Mouse (Mus musculus) heart, embryonic 16.5 days (tissue): ENCODE data around the gene Cyp2d10. TPM values are rescaled to one million over a fixed set of nuclear protein-coding genes. Genes with fewer than 3 reads are reported as not detected.

ENCODE experiments used
- ATAC-seq: fragments of 200-750 bp; cut with Nextera tagmentation; replicated peaks from 2 replicates; pipeline ENCODE4 v1.8.0; 2017; ENCODE audit warnings: moderate number of reproducible peaks; ENCODE audit not compliant: insufficient read depth, low FRiP score; ENCODE audit errors: extremely low read depth
- H3K27ac ChIP-seq: fragments of 300-500 bp; sonication (generic); 2 replicates; pipeline ENCODE4 v1.5.1; 2014; ENCODE audit warnings: mild to moderate bottlenecking, low read length, control low read depth, moderate library complexity
- H3K27me3 ChIP-seq: fragments of 300-500 bp; sonication (generic); 2 replicates; pipeline ENCODE4 v1.6.1; 2014; ENCODE audit warnings: low read length, mixed read lengths; ENCODE audit not compliant: control insufficient read depth, insufficient read depth
- H3K36me3 ChIP-seq: fragments of 300-500 bp; sonication (generic); 2 replicates; pipeline ENCODE4 v1.6.1; 2014; ENCODE audit not compliant: control insufficient read depth, insufficient read depth
- H3K4me1 ChIP-seq: fragments of 300-500 bp; sonication (generic); 2 replicates; pipeline ENCODE4 v1.6.1; 2014; ENCODE audit warnings: low read length, mixed read lengths; ENCODE audit not compliant: control insufficient read depth, insufficient read depth
- H3K4me2 ChIP-seq: fragments of 300-500 bp; sonication (generic); 2 replicates; pipeline ENCODE4 v1.6.1; 2014; ENCODE audit warnings: low read depth, mild to moderate bottlenecking, control low read depth, low read length
- H3K4me3 ChIP-seq: fragments of 300-500 bp; sonication (generic); 2 replicates; pipeline ENCODE4 v1.5.1; 2014; ENCODE audit warnings: mild to moderate bottlenecking, control low read depth, low read length
- H3K9ac ChIP-seq: fragments of 300-500 bp; sonication (generic); 2 replicates; pipeline ENCODE4 v1.6.1; 2014; ENCODE audit warnings: low read length, control low read depth
- H3K9me3 ChIP-seq: fragments of 300-500 bp; sonication (generic); replicated peaks from 2 replicates; pipeline ENCODE4 v1.6.1; 2016; ENCODE audit warnings: low read length; ENCODE audit not compliant: control insufficient read depth
- WGBS: fragments of 180-500 bp; shearing (Covaris S2); extraction: QIAGEN DNeasy Blood & Tissue Kit; methylation state at CpG from one replicate; pipeline ENCODE4 v1.1.7; 2014; 5-methylcytosine and 5-hydroxymethylcytosine counted together
- microRNA-seq: library from miRNA; unstranded; fragments of <30 nt; microRNA quantifications from one replicate; pipeline ENCODE4, GENCODE M21; 2017
- polyA plus RNA-seq: library from polyadenylated mRNA; unstranded; fragments of >200 nt; fragmentation: Nextera tagmentation; extraction: Ambion mirVana; gene quantifications from 2 replicates; pipeline ENCODE4 v1.2.1, GENCODE M21; 2015

Cyp2d10 gene
- polyA plus RNA-seq, 1 experiment from 2014 or later, result 0.33 TPM

GRCm38 (mm10) chr15:82354126-82354945, 52.7 kb downstream of the Cyp2d10 start, which contains the start of gene Ndufa6:
Gene Ndufa6, minus strand, starts transcription at chr15:82354322.
- no peaks in the 10 kb centered on the region for H3K27me3 ChIP-seq
- H3K9me3 ChIP-seq, result no peaks in the 10 kb centered on the region
- peak within 1 kb of the TSS; percentile 82 for H3K4me3 ChIP-seq
- WGBS, result 2% methylated on average over 57 of the region's 57 CpGs
- peaks cover 18% of the 10 kb centered on the region for H3K36me3 ChIP-seq
- peak within 1 kb of the TSS; percentile 89 for H3K27ac ChIP-seq
- H3K4me1 ChIP-seq, result peaks cover 24% of the 10 kb centered on the region
- peak; percentile 99 for ATAC-seq
- H3K4me2 ChIP-seq, result peak within 1 kb of the TSS; percentile 61
- H3K9ac ChIP-seq, result peak within 1 kb of the TSS; percentile 96

GRCm38 (mm10) chr15:82353745-82354113, 53.3 kb downstream of the Cyp2d10 start:
- WGBS, result under 1% methylated on average over 23 of the region's 23 CpGs
- Histone ChIP-seq H3K27me3 (no peaks in the 10 kb centered on the region), H3K36me3 (peaks cover 24% of the 10 kb centered on the region), H3K4me1 (peaks cover 20% of the 10 kb centered on the region), H3K4me2 (peak overlapping the region; percentile 61), H3K9ac (peak overlapping the region; percentile 96), H3K27ac (peak overlapping the region; percentile 89), H3K9me3 (no peaks in the 10 kb centered on the region), H3K4me3 (peak overlapping the region; percentile 82)
- peak; percentile 29 for ATAC-seq

GRCm38 (mm10) chr15:82353078-82353744, 53.8 kb downstream of the Cyp2d10 start:
- ATAC-seq, result no peak
- peaks cover 29% of the 10 kb centered on the region for H3K36me3 ChIP-seq
- WGBS, result 21% methylated on average over 14 of the region's 14 CpGs

More at GRCm38 (mm10) chr15:82353078-82353744, 53.8 kb downstream of the Cyp2d10 start:
- H3K4me3 ChIP-seq, result peak overlapping the region; percentile 82
- peak overlapping the region; percentile 61 for H3K4me2 ChIP-seq
- H3K4me1 ChIP-seq, result peaks cover 18% of the 10 kb centered on the region
- no peaks in the 10 kb centered on the region for H3K27me3 ChIP-seq
- H3K27ac ChIP-seq, result peak overlapping the region; percentile 89
- H3K9me3 ChIP-seq, result no peaks in the 10 kb centered on the region
- peak overlapping the region; percentile 96 for H3K9ac ChIP-seq

Small RNA genes within 50 kb of the gene (microRNA-seq; reads per million reads assigned to microRNA genes)
- not detected for gene Gm25990
- gene Gm27331, result not detected
- not detected for gene Gm27622
- not detected for gene Mir7684

Other genes with a start within 250 kb of the Cyp2d10 start
- gene Shisa8, start 194.4 kb downstream of the Cyp2d10 start, polyA plus RNA-seq, result 0.15 and 0.32 TPM in 2 replicates
- gene Tnfrsf13c, start 182.8 kb downstream of the Cyp2d10 start, polyA plus RNA-seq, result 0.18 TPM in 1 of 2 replicates, not detected in the other
- gene Cenpm, start 162.4 kb downstream of the Cyp2d10 start, polyA plus RNA-seq, result 50.8 and 57.2 TPM in 2 replicates
- not detected in 2 replicates for gene 1500009C09Rik, start 154.8 kb downstream of the Cyp2d10 start, polyA plus RNA-seq
- gene Sept3, start 132.3 kb downstream of the Cyp2d10 start, polyA plus RNA-seq, result 3.9 and 4.1 TPM in 2 replicates
- gene Wbp2nl, start 108.2 kb downstream of the Cyp2d10 start, polyA plus RNA-seq, result 0.17 and 0.22 TPM in 2 replicates
- gene Naga, start 68.3 kb downstream of the Cyp2d10 start, polyA plus RNA-seq, result 44.1 and 47.8 TPM in 2 replicates
- 8.1 and 9.4 TPM in 2 replicates for gene Pheta2, start 68.3 kb downstream of the Cyp2d10 start, polyA plus RNA-seq
- gene Smdt1, start 68.2 kb downstream of the Cyp2d10 start, polyA plus RNA-seq, result 340 and 355 TPM in 2 replicates
- 604 and 609 TPM in 2 replicates for gene Ndufa6, start 52.9 kb downstream of the Cyp2d10 start, polyA plus RNA-seq
- 13.6 and 15.7 TPM in 2 replicates for gene Cyp2d22, start 26.9 kb downstream of the Cyp2d10 start, polyA plus RNA-seq
- not detected in 2 replicates for gene Cyp2d11, start 13.2 kb downstream of the Cyp2d10 start, polyA plus RNA-seq
- gene Cyp2d9, start 26.2 kb upstream of the Cyp2d10 start, polyA plus RNA-seq, result not detected in 2 replicates
- not detected in 2 replicates for gene Cyp2d12, start 147.9 kb upstream of the Cyp2d10 start, polyA plus RNA-seq
- gene Cyp2d34, start 213.8 kb upstream of the Cyp2d10 start, polyA plus RNA-seq, result not detected in 2 replicates